Comparison of ENCODE assay signal across 28 mouse cellular contexts in genomic region chr13:58309499-58309898, GRCm38 (mm10). TPM values are rescaled to one million over a fixed set of nuclear protein-coding genes. Genes with fewer than 3 reads are reported as not detected.
"Had no signal": no experiment of that assay in that cellular context is flagged by ENCODE, and none has a peak within 500 bp of the region (broad histone marks: within the 10 kb centered on the region; RNA-seq: fewer than 3 reads in every experiment).

No protein-coding gene starts in this region.

- H3K4me3 ChIP-seq: heart, adult 2 months; heart, embryonic 13.5 days; heart, embryonic 15.5 days; kidney, embryonic 15.5 days; limb, embryonic 13.5 days; limb, embryonic 15.5 days; liver, embryonic 12.5 days had no signal

- ATAC-seq: hindbrain, postnatal 0 days; intestine, embryonic 16.5 days; liver, embryonic 12.5 days had no signal

- H3K27me3 ChIP-seq: heart, embryonic 13.5 days; heart, embryonic 15.5 days; kidney, embryonic 15.5 days; limb, embryonic 13.5 days; limb, embryonic 15.5 days; liver, embryonic 12.5 days had no signal

- H3K9ac ChIP-seq: heart, embryonic 13.5 days; heart, embryonic 15.5 days; hindbrain, embryonic 14.5 days; kidney, embryonic 15.5 days; limb, embryonic 13.5 days; limb, embryonic 15.5 days; liver, embryonic 12.5 days had no signal

- H3K27ac ChIP-seq: heart, adult 2 months; heart, embryonic 13.5 days; heart, embryonic 15.5 days; hindbrain, embryonic 14.5 days; hindbrain, postnatal 0 days; kidney, embryonic 15.5 days; kidney, postnatal 0 days; limb, embryonic 13.5 days; limb, embryonic 15.5 days; liver, embryonic 12.5 days had no signal

- H3K9me3 ChIP-seq: heart, embryonic 13.5 days; heart, embryonic 15.5 days; kidney, embryonic 15.5 days; limb, embryonic 13.5 days; limb, embryonic 15.5 days; liver, embryonic 12.5 days had no signal

- H3K4me2 ChIP-seq: heart, embryonic 11.5 days; heart, embryonic 13.5 days; heart, embryonic 15.5 days; hindbrain, embryonic 14.5 days; kidney, embryonic 15.5 days; limb, embryonic 13.5 days; limb, embryonic 15.5 days; liver, embryonic 12.5 days had no signal

- DNase-seq: gastrocnemius, postnatal 10 days; gastrocnemius, postnatal 25 days; heart, adult 11 months; heart, adult 2 months; heart, postnatal 14 days; heart, postnatal 36 days; kidney, adult 11 months; kidney, adult 2 months; kidney, adult 9 months; kidney, postnatal 14 days; kidney, postnatal 36 days; layer of hippocampus, adult 9-11 months; layer of hippocampus, postnatal 36 days; left cerebral cortex, postnatal 4 days had no signal

- H3K4me1 ChIP-seq: heart, embryonic 13.5 days; heart, embryonic 15.5 days; limb, embryonic 13.5 days; limb, embryonic 15.5 days had no signal

- H3K36me3 ChIP-seq: heart, embryonic 13.5 days; heart, embryonic 15.5 days; kidney, embryonic 15.5 days; limb, embryonic 13.5 days; limb, embryonic 15.5 days; liver, embryonic 12.5 days had no signal

RNA-seq across cellular contexts. Expression of gene Kif27, which starts 49.4 kb away (rescaled TPM):
- total RNA-seq: gastrocnemius, adult 18-20 months; hematopoietic stem cell, adult 5-6 weeks had no signal
- polyA plus RNA-seq: liver, adult 2 months had no signal
